Mouse (Mus musculus): ENCODE measurements around the gene Tmcc3.

- TF ChIP-seq EP300 (optimal IDR thresholded peaks at IDR 0.05) (no peak), CTCF (IDR thresholded peaks at IDR 0.05; ENCODE audit: low read depth) (no peak)
These were observed 49.1 kb upstream of the Tmcc3 start for GRCm38 (mm10) chr10:94262646-94263045.

Data from stomach, postnatal 0 days (tissue).